Mouse (Mus musculus): ENCODE data around the gene Hipk2. TPM values are rescaled to one million over a fixed set of nuclear protein-coding genes. Genes with fewer than 3 reads are reported as not detected.

Gene Hipk2
- polyA plus RNA-seq, 1 experiment from 2014 or later = 27.4 TPM

DNA sequence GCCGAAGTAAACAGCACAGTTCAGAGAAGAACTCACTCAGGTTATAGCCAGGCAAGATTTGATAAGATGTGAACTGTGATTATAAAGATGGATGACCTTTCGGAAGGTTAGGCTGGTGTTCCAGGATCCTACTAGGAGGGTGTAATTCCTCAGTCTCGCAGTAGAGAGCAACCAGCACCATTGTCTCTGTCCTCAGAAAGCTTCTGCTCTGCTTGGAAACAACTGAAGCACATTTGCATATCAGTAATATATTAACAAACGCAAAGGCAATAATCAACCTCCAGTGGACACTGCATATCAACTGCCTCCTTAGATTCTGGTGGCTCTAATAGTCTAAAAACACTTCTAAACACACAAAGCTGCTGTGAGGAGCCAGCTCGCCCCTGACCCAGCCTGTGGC lies 48.5 kb downstream of the Hipk2 start:
- Histone ChIP-seq H3K36me3 (ENCODE audit: control insufficient read depth, insufficient read depth, low read length) (no peaks in the 10 kb centered on the region), H3K4me1 (replicated peaks; ENCODE audit: control insufficient read depth, insufficient read depth, low read length) (peaks cover 52% of the 10 kb centered on the region), H3K4me2 (no peak overlapping the region), H3K4me3 (ENCODE audit: low read depth, low read length) (no peak overlapping the region), H3K9me3 (ENCODE audit: control insufficient read depth, low read length) (no peaks in the 10 kb centered on the region), H3K9ac (ENCODE audit: low read depth, low read length) (no peak overlapping the region), H3K27me3 (replicated peaks; ENCODE audit: control insufficient read depth, insufficient read depth, low read length) (no peaks in the 10 kb centered on the region), H3K27ac (ENCODE audit: low read depth, low read length) (peak overlapping the region; percentile 16; the same call in 1 of the 2 replicates)
- no peak for DNase-seq (ENCODE audit: low spot score)
- ATAC-seq (replicated peaks; ENCODE audit: low FRiP score) = no peak
- WGBS = 68% methylated on average over 5 of the region's 5 CpGs

DNA sequence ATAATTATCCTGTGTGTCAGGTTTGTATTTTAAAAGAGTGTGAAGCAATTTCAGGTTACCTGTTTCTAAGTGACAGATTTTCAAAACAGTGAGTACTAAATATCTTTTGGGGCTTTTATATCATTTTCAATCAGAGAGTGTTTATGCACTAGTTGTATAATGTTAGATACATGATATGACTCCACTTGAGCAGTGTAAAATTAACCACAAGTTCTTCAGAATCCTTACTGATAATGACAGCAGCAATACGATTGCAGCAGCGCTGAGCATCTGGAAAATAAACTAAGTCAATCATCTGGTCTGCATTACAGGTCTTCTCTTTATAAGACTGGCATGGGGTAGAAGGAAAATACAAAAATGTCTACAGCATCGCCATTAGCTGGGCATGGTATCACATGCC lies 49.1 kb downstream of the Hipk2 start:
- no peak overlapping the region for H3K4me2 ChIP-seq
- no peaks in the 10 kb centered on the region for H3K36me3 ChIP-seq (ENCODE audit: control insufficient read depth, insufficient read depth, low read length)
- ATAC-seq (replicated peaks; ENCODE audit: low FRiP score) (no peak), DNase-seq (ENCODE audit: low spot score) (no peak)
- no peaks in the 10 kb centered on the region for H3K9me3 ChIP-seq (ENCODE audit: control insufficient read depth, low read length)
- no peak overlapping the region for H3K9ac ChIP-seq (ENCODE audit: low read depth, low read length)
- no peak overlapping the region for H3K4me3 ChIP-seq (ENCODE audit: low read depth, low read length)
- H3K4me1 ChIP-seq (replicated peaks; ENCODE audit: control insufficient read depth, insufficient read depth, low read length) = peaks cover 50% of the 10 kb centered on the region
- no peaks in the 10 kb centered on the region for H3K27me3 ChIP-seq (replicated peaks; ENCODE audit: control insufficient read depth, insufficient read depth, low read length)
- no peak overlapping the region for H3K27ac ChIP-seq (ENCODE audit: low read depth, low read length)
- 66% methylated on average over 3 of the region's 3 CpGs for WGBS

DNA sequence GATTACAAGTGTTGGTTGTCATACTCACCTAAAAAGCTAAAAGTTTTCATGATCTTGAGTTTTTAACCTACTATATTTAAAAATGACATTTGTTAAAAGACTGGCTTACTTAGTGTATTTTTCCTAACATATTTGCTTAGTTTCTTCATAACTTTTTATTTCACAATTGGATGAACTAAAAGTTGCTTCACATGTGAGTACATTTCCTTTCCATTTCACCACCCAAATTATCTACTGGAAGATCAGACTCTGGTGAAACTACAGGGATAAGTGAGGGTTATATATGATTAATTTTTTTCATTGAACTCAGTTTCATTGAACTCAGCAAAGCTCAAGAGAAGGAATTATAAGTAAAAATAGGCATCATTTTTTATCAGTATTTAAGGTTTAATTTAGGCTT lies 50.1 kb downstream of the Hipk2 start:
- peaks cover 48% of the 10 kb centered on the region for H3K4me1 ChIP-seq (replicated peaks; ENCODE audit: control insufficient read depth, insufficient read depth, low read length)

GRCm38 (mm10) chr6:38823827-38824226 lies 52.1 kb downstream of the Hipk2 start:
- H3K36me3 ChIP-seq (ENCODE audit: control insufficient read depth, insufficient read depth, low read length) = peaks cover 6% of the 10 kb centered on the region; the same call in 1 of the 2 replicates
- no peaks in the 10 kb centered on the region for H3K9me3 ChIP-seq (ENCODE audit: control insufficient read depth, low read length)
- no peak overlapping the region for H3K4me2 ChIP-seq
- no peak overlapping the region for H3K4me3 ChIP-seq (ENCODE audit: low read depth, low read length)
- ATAC-seq (replicated peaks; ENCODE audit: low FRiP score) = no peak
- no peaks in the 10 kb centered on the region for H3K27me3 ChIP-seq (replicated peaks; ENCODE audit: control insufficient read depth, insufficient read depth, low read length)
- H3K4me1 ChIP-seq (replicated peaks; ENCODE audit: control insufficient read depth, insufficient read depth, low read length) = peaks cover 46% of the 10 kb centered on the region
- no peak overlapping the region for H3K27ac ChIP-seq (ENCODE audit: low read depth, low read length)
- H3K9ac ChIP-seq (ENCODE audit: low read depth, low read length) = no peak overlapping the region
- no peak for DNase-seq (ENCODE audit: low spot score)

More for the DNA sequence above, 50.1 kb downstream of the Hipk2 start:
- no peak for ATAC-seq (replicated peaks; ENCODE audit: low FRiP score)
- Histone ChIP-seq H3K27ac (ENCODE audit: low read depth, low read length) (no peak overlapping the region), H3K27me3 (replicated peaks; ENCODE audit: control insufficient read depth, insufficient read depth, low read length) (no peaks in the 10 kb centered on the region), H3K9ac (ENCODE audit: low read depth, low read length) (no peak overlapping the region), H3K4me3 (ENCODE audit: low read depth, low read length) (no peak overlapping the region), H3K4me2 (no peak overlapping the region), H3K9me3 (ENCODE audit: control insufficient read depth, low read length) (no peaks in the 10 kb centered on the region), H3K36me3 (ENCODE audit: control insufficient read depth, insufficient read depth, low read length) (no peaks in the 10 kb centered on the region)
- no peak for DNase-seq (ENCODE audit: low spot score)

DNA sequence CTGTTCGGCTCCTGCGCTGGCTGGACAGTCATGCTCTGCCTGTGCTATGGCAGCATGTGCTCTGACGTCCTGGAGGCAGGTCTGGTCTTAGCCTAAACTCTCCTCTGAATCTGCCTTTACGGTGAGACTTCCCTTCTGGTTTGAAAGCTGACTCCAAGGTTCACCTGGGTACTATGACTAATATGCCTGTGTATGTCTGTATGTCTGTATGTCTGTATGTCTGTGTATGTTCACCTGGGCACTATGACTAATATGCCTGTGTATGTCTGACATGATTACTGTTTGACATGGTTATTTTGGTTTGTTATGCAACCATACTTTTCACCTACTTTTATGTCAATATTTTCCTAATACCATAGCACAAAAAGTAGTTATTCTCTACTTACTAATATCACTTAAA lies 52.8 kb downstream of the Hipk2 start:
- ATAC-seq (replicated peaks; ENCODE audit: low FRiP score) (no peak), DNase-seq (ENCODE audit: low spot score) (no peak)
- Histone ChIP-seq H3K27me3 (replicated peaks; ENCODE audit: control insufficient read depth, insufficient read depth, low read length) (no peaks in the 10 kb centered on the region), H3K27ac (ENCODE audit: low read depth, low read length) (no peak overlapping the region; the same call in 1 of the 2 replicates), H3K4me2 (no peak overlapping the region), H3K9me3 (ENCODE audit: control insufficient read depth, low read length) (no peaks in the 10 kb centered on the region), H3K4me1 (replicated peaks; ENCODE audit: control insufficient read depth, insufficient read depth, low read length) (peaks cover 40% of the 10 kb centered on the region), H3K36me3 (ENCODE audit: control insufficient read depth, insufficient read depth, low read length) (peaks cover 13% of the 10 kb centered on the region; the same call in 1 of the 2 replicates), H3K9ac (ENCODE audit: low read depth, low read length) (no peak overlapping the region), H3K4me3 (ENCODE audit: low read depth, low read length) (no peak overlapping the region)
- 91% methylated on average over 4 of the region's 4 CpGs for WGBS

DNA sequence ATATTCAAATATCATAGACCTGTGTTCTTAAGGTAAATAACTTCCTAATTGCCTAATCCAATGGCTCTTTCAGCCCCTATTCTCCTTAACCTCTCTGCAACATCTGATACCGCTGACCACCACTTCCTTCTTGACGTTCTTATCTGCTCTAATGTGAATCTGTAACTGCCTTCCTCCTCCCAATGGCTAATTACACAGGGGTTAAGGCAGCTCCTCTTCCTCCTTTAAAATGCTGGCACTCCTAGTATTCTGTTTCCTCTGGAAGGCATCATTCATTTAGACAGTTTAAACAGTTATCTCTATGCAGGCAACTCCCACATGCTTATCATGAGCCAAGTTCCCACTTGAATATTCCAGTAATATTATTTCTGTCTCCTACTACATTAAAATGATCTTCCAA lies 54.3 kb downstream of the Hipk2 start:
- Histone ChIP-seq H3K27ac (ENCODE audit: low read depth, low read length) (no peak overlapping the region), H3K4me1 (replicated peaks; ENCODE audit: control insufficient read depth, insufficient read depth, low read length) (peaks cover 29% of the 10 kb centered on the region)

DNA sequence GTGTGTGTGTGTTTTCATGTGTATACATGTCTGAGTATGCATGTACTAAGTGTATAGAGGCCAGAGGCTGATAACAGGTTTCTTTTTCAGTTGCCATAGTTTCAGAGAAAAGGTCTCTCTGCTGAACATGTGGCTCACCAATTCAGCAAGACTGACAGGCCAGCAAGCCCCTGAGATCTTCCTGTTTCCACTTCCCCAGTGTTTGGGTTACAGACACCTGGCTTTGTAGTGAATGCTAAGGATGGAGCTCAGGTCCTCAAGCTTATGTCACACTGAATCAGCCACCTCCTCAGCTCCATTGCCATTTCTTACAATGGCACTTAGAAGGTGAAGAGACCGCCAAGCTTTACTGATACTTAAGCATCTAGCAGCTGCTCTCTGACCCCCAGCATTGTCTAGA lies 55.1 kb downstream of the Hipk2 start:
- Histone ChIP-seq H3K27ac (ENCODE audit: low read depth, low read length) (no peak overlapping the region), H3K4me3 (ENCODE audit: low read depth, low read length) (no peak overlapping the region), H3K36me3 (ENCODE audit: control insufficient read depth, insufficient read depth, low read length) (peaks cover 20% of the 10 kb centered on the region), H3K27me3 (replicated peaks; ENCODE audit: control insufficient read depth, insufficient read depth, low read length) (no peaks in the 10 kb centered on the region), H3K9ac (ENCODE audit: low read depth, low read length) (no peak overlapping the region), H3K4me2 (no peak overlapping the region), H3K4me1 (replicated peaks; ENCODE audit: control insufficient read depth, insufficient read depth, low read length) (peaks cover 34% of the 10 kb centered on the region), H3K9me3 (ENCODE audit: control insufficient read depth, low read length) (no peaks in the 10 kb centered on the region)
- ATAC-seq (replicated peaks; ENCODE audit: low FRiP score) = no peak
- WGBS = 97% methylated on average over 1 of the region's 1 CpGs
- DNase-seq (ENCODE audit: low spot score) = no peak

More for the DNA sequence above, 54.3 kb downstream of the Hipk2 start:
- Histone ChIP-seq H3K36me3 (ENCODE audit: control insufficient read depth, insufficient read depth, low read length) (peaks cover 19% of the 10 kb centered on the region; the same call in 1 of the 2 replicates), H3K9me3 (ENCODE audit: control insufficient read depth, low read length) (no peaks in the 10 kb centered on the region), H3K9ac (ENCODE audit: low read depth, low read length) (no peak overlapping the region), H3K4me3 (ENCODE audit: low read depth, low read length) (no peak overlapping the region), H3K27me3 (replicated peaks; ENCODE audit: control insufficient read depth, insufficient read depth, low read length) (no peaks in the 10 kb centered on the region), H3K4me2 (no peak overlapping the region)
- no peak for DNase-seq (ENCODE audit: low spot score)
- 12% methylated on average over 2 of the region's 2 CpGs for WGBS
- no peak for ATAC-seq (replicated peaks; ENCODE audit: low FRiP score)

DNA sequence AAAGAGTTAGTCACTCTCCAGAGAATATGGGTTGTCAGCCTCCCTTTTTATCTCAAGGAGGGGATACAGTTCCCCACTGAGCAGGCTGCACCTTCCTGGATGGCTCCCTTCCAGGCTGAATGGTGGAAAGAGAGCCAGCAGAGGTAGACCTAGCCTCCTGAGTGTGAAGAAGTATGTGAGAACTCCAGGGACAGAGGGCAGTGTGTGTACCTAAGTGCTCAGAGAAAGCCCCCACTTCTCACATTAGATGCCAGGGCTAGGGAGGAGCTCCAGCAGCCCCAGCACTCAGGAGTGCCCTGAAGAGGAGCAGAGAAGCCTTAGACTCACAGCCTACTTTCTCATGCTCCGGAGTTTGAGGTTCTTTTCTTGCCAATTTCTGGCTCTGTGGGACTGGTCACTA lies 59.7 kb downstream of the Hipk2 start:
- no peak overlapping the region for H3K4me2 ChIP-seq
- WGBS = 92% methylated on average over 1 of the region's 1 CpGs
- peaks cover 22% of the 10 kb centered on the region for H3K36me3 ChIP-seq (ENCODE audit: control insufficient read depth, insufficient read depth, low read length)
- no peak overlapping the region for H3K27ac ChIP-seq (ENCODE audit: low read depth, low read length)
- ATAC-seq (replicated peaks; ENCODE audit: low FRiP score) (no peak), DNase-seq (ENCODE audit: low spot score) (no peak)
- peaks cover 18% of the 10 kb centered on the region for H3K4me1 ChIP-seq (replicated peaks; ENCODE audit: control insufficient read depth, insufficient read depth, low read length)
- no peak overlapping the region for H3K4me3 ChIP-seq (ENCODE audit: low read depth, low read length)
- H3K9ac ChIP-seq (ENCODE audit: low read depth, low read length) = no peak overlapping the region
- no peaks in the 10 kb centered on the region for H3K27me3 ChIP-seq (replicated peaks; ENCODE audit: control insufficient read depth, insufficient read depth, low read length)
- H3K9me3 ChIP-seq (ENCODE audit: control insufficient read depth, low read length) = no peaks in the 10 kb centered on the region

DNA sequence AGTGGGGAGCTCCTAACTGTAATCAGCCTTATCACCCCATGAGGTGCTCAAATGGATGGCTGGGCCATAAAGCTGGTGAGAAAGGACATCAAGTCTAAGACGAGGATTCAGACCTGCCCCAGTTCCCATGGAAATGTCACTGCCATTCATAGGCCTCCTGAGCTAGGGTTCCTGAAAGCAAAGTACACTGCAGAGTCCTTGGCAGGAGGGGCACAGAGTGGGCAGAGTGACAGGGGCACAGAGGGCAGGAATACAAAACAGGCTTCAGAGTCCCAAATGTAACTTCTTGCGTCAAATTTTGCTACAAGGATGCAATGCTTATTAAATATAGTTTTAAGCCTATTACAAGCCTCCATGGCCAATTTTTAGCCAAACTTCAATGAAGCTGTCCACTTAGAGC lies 60.4 kb downstream of the Hipk2 start:
- H3K4me3 ChIP-seq (ENCODE audit: low read depth, low read length) = no peak overlapping the region
- ATAC-seq (replicated peaks; ENCODE audit: low FRiP score) (no peak), DNase-seq (ENCODE audit: low spot score) (no peak)
- no peak overlapping the region for H3K9ac ChIP-seq (ENCODE audit: low read depth, low read length)
- H3K27ac ChIP-seq (ENCODE audit: low read depth, low read length) = no peak overlapping the region
- H3K36me3 ChIP-seq (ENCODE audit: control insufficient read depth, insufficient read depth, low read length) = peaks cover 25% of the 10 kb centered on the region
- H3K4me2 ChIP-seq = no peak overlapping the region
- H3K9me3 ChIP-seq (ENCODE audit: control insufficient read depth, low read length) = no peaks in the 10 kb centered on the region
- 63% methylated on average over 2 of the region's 2 CpGs for WGBS
- H3K27me3 ChIP-seq (replicated peaks; ENCODE audit: control insufficient read depth, insufficient read depth, low read length) = no peaks in the 10 kb centered on the region
- peaks cover 19% of the 10 kb centered on the region for H3K4me1 ChIP-seq (replicated peaks; ENCODE audit: control insufficient read depth, insufficient read depth, low read length)
